Mouse (Mus musculus): ENCODE data around the gene Eif3g. TPM values are rescaled to one million over a fixed set of nuclear protein-coding genes. Genes with fewer than 3 reads are reported as not detected.
A peak's percentile ranks its signal among the peaks of the same experiment; 100 is the strongest.

The Eif3g gene
- total and polyA plus RNA-seq, 3 experiments = 175 to 475 (median 198) TPM

DNA sequence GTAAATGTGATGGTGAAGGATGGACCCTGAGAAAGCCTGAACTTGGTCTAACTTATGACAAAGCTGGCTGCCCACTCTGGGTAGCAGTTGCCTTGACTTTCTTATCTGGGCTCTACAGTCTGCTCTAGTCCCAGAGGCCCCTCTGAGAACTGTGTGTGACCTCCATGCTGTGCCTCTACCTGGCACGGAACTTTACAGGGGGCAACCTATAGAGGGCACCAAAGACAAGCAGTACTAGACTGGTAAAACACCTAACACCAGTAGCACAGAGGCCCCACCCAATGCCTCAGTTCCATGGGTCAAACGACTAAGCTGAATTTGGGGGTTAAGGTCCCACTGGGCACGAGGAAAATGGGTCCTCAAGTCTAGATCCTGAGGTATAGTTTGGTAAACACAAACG, 17.7 kb upstream of the Eif3g start:
- Histone ChIP-seq H3K4me1 (ENCODE audit: insufficient read depth, low read depth, low read length) (peaks cover 12% of the 10 kb centered on the region; the same call in 1 of the 2 replicates), H3K27me3 (ENCODE audit: insufficient read depth, low read length) (no peaks in the 10 kb centered on the region), H3K9me3 (replicated peaks) (no peaks in the 10 kb centered on the region), H3K4me3 (ENCODE audit: low read depth, low read length) (no peak overlapping the region), H3K36me3 (replicated peaks) (peaks cover 100% of the 10 kb centered on the region)
- no peak for ATAC-seq (ENCODE audit: extremely low read depth, insufficient number of reproducible peaks, low FRiP score, poor library complexity, severe bottlenecking)
- peak; percentile 66 for DNase-seq (ENCODE audit: low spot score)
- TF ChIP-seq TAL1 (conservative IDR thresholded peaks at IDR 0.05; ENCODE audit: low read depth, low read length) (no peak), CTCF (IDR thresholded peaks at IDR 0.05; ENCODE audit: low read depth, low read length) (peak; percentile 57)

DNA sequence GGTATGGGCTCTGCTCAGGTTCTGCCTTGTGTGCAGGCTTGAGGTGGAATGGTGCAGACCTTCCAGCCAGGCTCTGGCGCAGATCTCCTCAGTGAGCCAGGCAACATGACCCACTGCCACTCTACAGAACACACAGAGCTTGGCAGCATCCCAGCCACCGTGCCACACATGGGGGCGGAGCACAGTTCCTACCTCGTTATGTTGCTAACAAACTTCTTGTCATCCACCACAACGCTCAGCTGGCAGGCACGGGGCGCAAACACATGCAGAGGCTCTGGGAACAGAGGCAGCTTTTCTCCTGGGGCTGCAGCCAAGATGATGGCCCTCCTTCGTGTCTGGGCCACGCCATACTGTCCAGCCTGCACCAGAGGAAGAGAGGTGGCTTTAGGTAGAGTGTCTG, 11.5 kb upstream of the Eif3g start:
- 0 out of 2 replicates have a peak, but pooled peaks cover 2% of the 10 kb centered on the region for H3K4me1 ChIP-seq (ENCODE audit: insufficient read depth, low read depth, low read length)
- no peak overlapping the region for H3K4me3 ChIP-seq (ENCODE audit: low read depth, low read length)
- H3K36me3 ChIP-seq (replicated peaks) = peaks cover 100% of the 10 kb centered on the region
- TF ChIP-seq CTCF (IDR thresholded peaks at IDR 0.05; ENCODE audit: low read depth, low read length) (no peak), TAL1 (conservative IDR thresholded peaks at IDR 0.05; ENCODE audit: low read depth, low read length) (no peak), GATA1 (IDR thresholded peaks at IDR 0.05; ENCODE audit: borderline replicate concordance, low read length) (no peak), GATA2 (IDR thresholded peaks at IDR 0.05; ENCODE audit: borderline replicate concordance, low read depth, low read length) (no peak), POLR2AphosphoS5 (IDR thresholded peaks at IDR 0.05; ENCODE audit: insufficient replicate concordance, low read depth, low read length) (no peak)
- ATAC-seq (ENCODE audit: extremely low read depth, insufficient number of reproducible peaks, low FRiP score, poor library complexity, severe bottlenecking) (no peak), DNase-seq (ENCODE audit: low spot score) (no peak)
- no peaks in the 10 kb centered on the region for H3K9me3 ChIP-seq (replicated peaks)
- H3K27me3 ChIP-seq (ENCODE audit: insufficient read depth, low read length) = no peaks in the 10 kb centered on the region

DNA sequence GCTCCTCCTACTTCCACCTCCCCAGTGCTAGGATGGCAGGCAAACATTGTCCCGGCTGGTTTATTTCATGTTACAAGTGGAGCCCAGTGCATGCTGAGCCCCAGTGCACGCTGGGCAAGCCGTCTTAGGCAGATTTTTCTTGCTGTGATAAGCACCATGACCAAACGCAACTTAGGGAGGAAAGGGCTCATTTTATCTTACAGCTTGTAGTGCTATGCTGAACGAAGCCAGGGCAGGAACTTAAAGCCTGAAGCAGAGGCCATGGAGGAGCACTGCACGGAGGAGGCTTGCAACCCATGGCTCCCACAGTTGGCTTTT, 3.7 kb upstream of the Eif3g start:
- no peak for DNase-seq (ENCODE audit: low spot score)
- H3K27me3 ChIP-seq (ENCODE audit: insufficient read depth, low read length) = no peaks in the 10 kb centered on the region
- H3K4me3 ChIP-seq (ENCODE audit: low read depth, low read length) = no peak overlapping the region
- H3K9me3 ChIP-seq (replicated peaks) = no peaks in the 10 kb centered on the region
- peaks cover 44% of the 10 kb centered on the region for H3K36me3 ChIP-seq (replicated peaks)
- TF ChIP-seq CTCF (IDR thresholded peaks at IDR 0.05; ENCODE audit: low read depth, low read length) (no peak), GATA2 (IDR thresholded peaks at IDR 0.05; ENCODE audit: borderline replicate concordance, low read depth, low read length) (no peak), TAL1 (conservative IDR thresholded peaks at IDR 0.05; ENCODE audit: low read depth, low read length) (no peak), POLR2AphosphoS5 (IDR thresholded peaks at IDR 0.05; ENCODE audit: insufficient replicate concordance, low read depth, low read length) (no peak; the same call in 1 of the 2 replicates), GATA1 (IDR thresholded peaks at IDR 0.05; ENCODE audit: borderline replicate concordance, low read length) (no peak)
- no peak for ATAC-seq (ENCODE audit: extremely low read depth, insufficient number of reproducible peaks, low FRiP score, poor library complexity, severe bottlenecking)
- H3K4me1 ChIP-seq (ENCODE audit: insufficient read depth, low read depth, low read length) = peaks cover 24% of the 10 kb centered on the region

DNA sequence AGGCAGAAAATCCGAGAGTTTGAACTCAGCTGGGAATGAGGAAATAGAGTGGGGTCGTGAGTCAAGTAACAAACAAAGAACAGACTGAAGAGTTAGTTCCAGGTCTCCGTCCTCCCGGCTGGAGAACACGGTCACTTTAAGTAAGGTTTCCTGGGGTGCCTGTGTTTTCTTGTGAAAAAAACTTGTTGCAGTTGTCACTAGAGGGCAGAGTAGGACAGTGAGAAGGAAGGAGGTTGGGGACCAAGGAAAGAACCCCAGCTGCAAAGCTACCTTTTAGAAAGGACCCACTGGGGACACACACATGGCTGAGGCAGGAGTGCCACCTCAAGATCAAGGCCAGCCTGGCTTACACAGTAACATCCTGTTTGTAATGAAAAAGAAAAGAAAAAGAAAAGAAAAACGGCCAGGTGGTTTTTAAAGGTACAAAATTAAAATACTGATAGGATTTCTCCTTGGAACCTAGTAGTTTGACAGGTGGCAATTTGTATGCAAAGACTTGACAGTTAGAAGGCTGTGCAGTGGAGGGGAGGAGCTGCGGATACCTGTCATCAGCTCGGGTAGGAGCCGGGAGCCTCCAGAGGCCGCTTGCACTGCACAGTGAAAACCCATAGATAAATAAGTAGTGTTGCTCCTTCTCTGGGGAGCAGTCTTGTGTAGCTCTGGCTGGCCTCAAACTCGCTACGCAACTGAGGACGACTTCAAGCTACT, 3.2 kb upstream of the Eif3g start:
- Histone ChIP-seq H3K4me3 (ENCODE audit: low read depth, low read length) (no peak overlapping the region), H3K36me3 (replicated peaks) (peaks cover 44% of the 10 kb centered on the region), H3K4me1 (ENCODE audit: insufficient read depth, low read depth, low read length) (peaks cover 29% of the 10 kb centered on the region), H3K27me3 (ENCODE audit: insufficient read depth, low read length) (no peaks in the 10 kb centered on the region), H3K9me3 (replicated peaks) (no peaks in the 10 kb centered on the region)
- ATAC-seq (ENCODE audit: extremely low read depth, insufficient number of reproducible peaks, low FRiP score, poor library complexity, severe bottlenecking) (peak; percentile 35; the same call in 1 of the 2 replicates), DNase-seq (ENCODE audit: low spot score) (no peak)
- TF ChIP-seq POLR2AphosphoS5 (IDR thresholded peaks at IDR 0.05; ENCODE audit: insufficient replicate concordance, low read depth, low read length) (no peak), CTCF (IDR thresholded peaks at IDR 0.05; ENCODE audit: low read depth, low read length) (peak; percentile 13; the same call in 1 of the 2 replicates)

DNA sequence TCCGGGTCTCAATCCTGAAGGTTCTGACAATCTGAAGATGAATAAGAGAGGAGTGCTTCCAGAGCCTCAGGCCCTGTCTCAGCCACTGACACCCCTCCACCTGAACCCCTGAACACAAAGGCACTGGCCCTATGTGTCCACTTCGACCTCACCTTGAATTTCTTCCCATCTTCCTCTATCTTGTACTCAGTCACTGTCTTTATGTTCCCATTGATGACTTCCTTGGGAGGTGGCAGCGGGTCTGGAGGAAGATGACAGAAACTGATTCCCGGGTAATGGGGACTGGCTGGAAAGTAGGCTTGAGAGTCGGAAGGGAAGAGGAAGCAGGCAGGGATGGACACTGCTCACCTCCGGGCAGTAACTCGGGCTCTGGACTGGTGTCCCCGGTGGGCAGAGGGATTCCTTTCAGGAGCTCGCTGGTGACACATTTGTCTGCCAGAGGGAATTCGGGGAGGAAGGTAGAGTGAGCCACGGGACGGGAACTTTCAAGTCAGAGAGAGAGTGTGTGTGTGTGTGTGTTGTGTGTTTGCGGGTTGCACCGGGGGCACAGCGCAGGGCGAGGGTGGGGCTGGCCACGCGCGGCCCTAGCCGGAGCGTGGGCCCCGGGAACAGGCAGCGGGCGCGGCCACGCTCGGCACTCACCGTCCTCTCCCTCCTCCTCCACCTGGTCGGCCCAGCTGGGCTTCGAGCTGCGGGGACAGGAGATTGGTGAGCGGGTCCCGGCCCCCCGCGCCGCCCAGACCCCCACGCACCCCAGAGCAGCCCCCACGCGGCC, 500 bp downstream of the Eif3g start:
- no peaks in the 10 kb centered on the region for H3K27me3 ChIP-seq (ENCODE audit: insufficient read depth, low read length)
- no peaks in the 10 kb centered on the region for H3K9me3 ChIP-seq (replicated peaks)
- H3K4me1 ChIP-seq (ENCODE audit: insufficient read depth, low read depth, low read length) = peaks cover 62% of the 10 kb centered on the region
- ATAC-seq (ENCODE audit: extremely low read depth, insufficient number of reproducible peaks, low FRiP score, poor library complexity, severe bottlenecking) = no peak
- no peak for TF ChIP-seq GATA2 (IDR thresholded peaks at IDR 0.05; ENCODE audit: borderline replicate concordance, low read depth, low read length)
- no peak for TF ChIP-seq TAL1 (conservative IDR thresholded peaks at IDR 0.05; ENCODE audit: low read depth, low read length)
- TF ChIP-seq GATA1 (IDR thresholded peaks at IDR 0.05; ENCODE audit: borderline replicate concordance, low read length) = no peak
- no peak for TF ChIP-seq POLR2AphosphoS5 (IDR thresholded peaks at IDR 0.05; ENCODE audit: insufficient replicate concordance, low read depth, low read length)
- no peak for TF ChIP-seq CTCF (IDR thresholded peaks at IDR 0.05; ENCODE audit: low read depth, low read length)
- H3K36me3 ChIP-seq (replicated peaks) = peaks cover 48% of the 10 kb centered on the region
- peak overlapping the region; percentile 96 for H3K4me3 ChIP-seq (ENCODE audit: low read depth, low read length)
- DNase-seq (ENCODE audit: low spot score) = peak; percentile 51

DNA sequence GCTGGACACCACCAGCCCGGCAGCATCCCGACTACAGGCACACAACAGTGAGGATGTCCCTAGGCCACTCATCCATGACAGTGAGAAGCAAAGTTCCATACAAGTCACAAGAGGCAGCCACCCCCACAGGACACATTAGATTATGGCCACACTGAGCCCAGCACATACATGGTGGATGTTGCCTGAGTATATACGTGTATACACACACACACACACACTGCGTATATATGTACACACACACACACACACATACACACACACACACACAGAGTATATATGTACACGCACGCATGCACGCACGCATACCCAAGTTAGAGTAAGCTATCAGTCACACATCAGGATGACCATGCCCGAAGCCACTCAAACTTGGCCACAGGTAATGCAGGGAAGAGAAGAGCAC, 3.0 kb downstream of the Eif3g start:
- DNase-seq (ENCODE audit: low spot score) = no peak
- Histone ChIP-seq H3K9me3 (replicated peaks) (no peaks in the 10 kb centered on the region), H3K27me3 (ENCODE audit: insufficient read depth, low read length) (no peaks in the 10 kb centered on the region), H3K36me3 (replicated peaks) (peaks cover 74% of the 10 kb centered on the region), H3K4me1 (ENCODE audit: insufficient read depth, low read depth, low read length) (peaks cover 75% of the 10 kb centered on the region), H3K4me3 (ENCODE audit: low read depth, low read length) (peak overlapping the region; percentile 96; the same call in 1 of the 2 replicates)
- no peak for TF ChIP-seq GATA2 (IDR thresholded peaks at IDR 0.05; ENCODE audit: borderline replicate concordance, low read depth, low read length)
- no peak for TF ChIP-seq TAL1 (conservative IDR thresholded peaks at IDR 0.05; ENCODE audit: low read depth, low read length)
- TF ChIP-seq GATA1 (IDR thresholded peaks at IDR 0.05; ENCODE audit: borderline replicate concordance, low read length) = no peak
- TF ChIP-seq CTCF (IDR thresholded peaks at IDR 0.05; ENCODE audit: low read depth, low read length) = no peak
- TF ChIP-seq POLR2AphosphoS5 (IDR thresholded peaks at IDR 0.05; ENCODE audit: insufficient replicate concordance, low read depth, low read length) = no peak
- ATAC-seq (ENCODE audit: extremely low read depth, insufficient number of reproducible peaks, low FRiP score, poor library complexity, severe bottlenecking) = no peak

All from G1E (cell line).